ENCODE assay signal across 1 mouse cellular context in genomic region chr15:103364761-103365160, GRCm38 (mm10).
TF ChIP-seq lines count a peak whose summit lies in the region.

No protein-coding gene starts in this region.

TF ChIP-seq in MEL, 35 proteins besides CTCF, POLR2A, EP300 and RAD21 (continued from another document):
- no peak for TF ChIP-seq USF2 (IDR thresholded peaks at IDR 0.05; ENCODE audit: borderline replicate concordance in 1 of 2, insufficient read depth in 1 of 2, low read depth in 1 of 2, low read length in 2 of 2)
- TF ChIP-seq MEF2A (IDR thresholded peaks at IDR 0.05; ENCODE audit: extremely low read depth, insufficient replicate concordance, low read depth, low read length, poor library complexity, severe bottlenecking): no peak
- TF ChIP-seq USF1 (IDR thresholded peaks at IDR 0.05; ENCODE audit: low read depth, low read length): no peak
- peak; percentile 70 for TF ChIP-seq GATA1 (IDR thresholded peaks at IDR 0.05; ENCODE audit: low read depth, low read length)
- TF ChIP-seq MAX (IDR thresholded peaks at IDR 0.05; ENCODE audit: low read length): no peak
- no peak for TF ChIP-seq POLR2AphosphoS5 (IDR thresholded peaks at IDR 0.05; ENCODE audit: borderline replicate concordance, low read depth, low read length)
- TF ChIP-seq ZKSCAN1 (IDR thresholded peaks at IDR 0.05; ENCODE audit: low read depth, low read length): no peak
- TF ChIP-seq E2F4 (IDR thresholded peaks at IDR 0.05; ENCODE audit: borderline replicate concordance, low read depth, low read length): no peak
- no peak for TF ChIP-seq UBTF (IDR thresholded peaks at IDR 0.05; ENCODE audit: borderline replicate concordance, insufficient read depth, low read depth, low read length)
- TF ChIP-seq ZMIZ1 (IDR thresholded peaks at IDR 0.05; ENCODE audit: low read depth, low read length): peak; percentile 76; the same call in 1 of the 2 replicates
- 0 out of 2 replicates have a peak, but pooled peaks have one; percentile 25 for TF ChIP-seq NELFE (IDR thresholded peaks at IDR 0.05; ENCODE audit: low read depth, low read length)
- no peak for TF ChIP-seq ELF1 (IDR thresholded peaks at IDR 0.05; ENCODE audit: low read depth, low read length)
- no peak for TF ChIP-seq TAL1 (IDR thresholded peaks at IDR 0.05; ENCODE audit: low read length)
- peak; percentile 91 for TF ChIP-seq ZNF384 (IDR thresholded peaks at IDR 0.05; ENCODE audit: low read depth, low read length)
- TF ChIP-seq SIN3A (IDR thresholded peaks at IDR 0.05; ENCODE audit: low read length): peak; percentile 56
- peak; percentile 74 for TF ChIP-seq MYB (IDR thresholded peaks at IDR 0.05; ENCODE audit: low read depth, low read length)
- TF ChIP-seq JUND (IDR thresholded peaks at IDR 0.05; ENCODE audit: low read depth, low read length): no peak
- TF ChIP-seq SMC3 (IDR thresholded peaks at IDR 0.05; ENCODE audit: low read depth, low read length): no peak
- TF ChIP-seq KAT2A (conservative IDR thresholded peaks at IDR 0.05; ENCODE audit: low read depth, low read length): no peak
- no peak for TF ChIP-seq ZC3H11A (IDR thresholded peaks at IDR 0.05; ENCODE audit: low read depth, low read length)
- TF ChIP-seq MAFK (IDR thresholded peaks at IDR 0.05; ENCODE audit: borderline replicate concordance, low read depth, low read length): no peak
